8 mouse cellular contexts compared by ENCODE assay signal in the genomic region with DNA sequence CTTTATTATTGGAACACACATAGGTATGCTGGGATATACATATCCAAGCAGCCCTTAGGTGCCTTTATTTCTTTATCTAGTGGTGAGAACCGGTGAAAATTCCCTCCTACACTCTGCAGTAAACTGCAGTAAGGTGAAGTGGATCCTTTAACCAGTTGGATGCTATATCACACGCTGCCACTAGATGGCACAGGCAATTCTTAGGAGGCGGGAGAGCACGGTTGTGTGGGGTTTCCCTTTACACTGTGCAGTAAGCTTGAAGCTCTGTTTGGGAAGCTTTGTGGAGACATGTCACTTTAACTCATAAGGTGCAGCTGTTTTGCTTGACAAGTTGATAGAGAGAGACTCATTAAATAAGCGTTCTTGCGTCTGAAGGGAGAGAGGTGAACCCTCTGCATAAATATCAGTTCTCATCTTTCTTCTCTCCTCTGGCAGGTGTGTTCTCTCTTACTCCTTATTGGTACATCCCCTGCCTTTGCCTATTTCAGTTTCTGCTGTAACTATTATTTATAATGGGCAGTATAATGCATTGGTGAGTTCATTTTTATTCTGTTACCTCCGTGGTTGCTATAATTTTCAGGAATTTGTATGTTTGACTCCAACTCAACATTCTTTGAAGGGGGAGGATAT. TPM values are rescaled to one million over a fixed set of nuclear protein-coding genes. Genes with fewer than 3 reads are reported as not detected.
DNase-seq lines count a peak whose midpoint lies in the region; ATAC-seq lines count a peak whose summit lies in the region.

No protein-coding gene starts in this region.

- intact Hi-C loops in gastrocnemius, postnatal 14 days (cut with DNase I; ENCODE audit: low total_unique reads): no loop called here

- H3K4me1 ChIP-seq in kidney, embryonic 16.5 days (ENCODE audit: insufficient read depth, low read length): no peaks in the 10 kb centered on the region
- no peaks in the 10 kb centered on the region for H3K4me1 ChIP-seq in liver, embryonic 11.5 days (replicated peaks; ENCODE audit: control insufficient read depth, insufficient read depth, low read length)

- no peak overlapping the region for H3K9ac ChIP-seq in kidney, embryonic 16.5 days (replicated peaks; ENCODE audit: low read length)
- H3K9ac ChIP-seq in liver, embryonic 11.5 days (ENCODE audit: low read depth, low read length): no peak overlapping the region

- 2% methylated on average over 7 of the region's 7 CpGs for WGBS in kidney, embryonic 16.5 days
- WGBS in liver, embryonic 11.5 days: 10% methylated on average over 7 of the region's 7 CpGs

- ATAC-seq in activated CD4-positive, CD25-positive, alpha-beta regulatory T cell, adult 4 months: peak; percentile 93
- peak; percentile 99 for ATAC-seq in common myeloid progenitor, adult 5-6 weeks (replicated peaks; ENCODE audit: low read depth, poor library complexity, severe bottlenecking)
- ATAC-seq in kidney, embryonic 16.5 days (ENCODE audit: low FRiP score, low TSS enrichment): peak; percentile 91
- peak; percentile 63; the same call in 1 of the 2 replicates for ATAC-seq in liver, embryonic 11.5 days (replicated peaks; ENCODE audit: low FRiP score)

- no peak overlapping the region for H3K27ac ChIP-seq in kidney, embryonic 16.5 days (ENCODE audit: low read length)
- no peak overlapping the region for H3K27ac ChIP-seq in liver, embryonic 11.5 days (ENCODE audit: low read depth, low read length)

- H3K36me3 ChIP-seq in kidney, embryonic 16.5 days (ENCODE audit: insufficient read depth, low read length): no peaks in the 10 kb centered on the region
- H3K36me3 ChIP-seq in liver, embryonic 11.5 days (ENCODE audit: control insufficient read depth, insufficient read depth, low read length): no peaks in the 10 kb centered on the region

- H3K9me3 ChIP-seq in kidney, embryonic 16.5 days (ENCODE audit: low read length): no peaks in the 10 kb centered on the region
- H3K9me3 ChIP-seq in liver, embryonic 11.5 days (ENCODE audit: control insufficient read depth, low read length): no peaks in the 10 kb centered on the region

- no peak overlapping the region for H3K4me2 ChIP-seq in kidney, embryonic 16.5 days (replicated peaks; ENCODE audit: low read depth, low read length)
- H3K4me2 ChIP-seq in liver, embryonic 11.5 days: no peak overlapping the region

- no peaks in the 10 kb centered on the region for H3K27me3 ChIP-seq in kidney, embryonic 16.5 days (ENCODE audit: insufficient read depth, low read length)
- H3K27me3 ChIP-seq in liver, embryonic 11.5 days (replicated peaks; ENCODE audit: control insufficient read depth, insufficient read depth, low read length): no peaks in the 10 kb centered on the region

- H3K4me3 ChIP-seq in kidney, embryonic 16.5 days (ENCODE audit: low read length): no peak overlapping the region
- no peak overlapping the region for H3K4me3 ChIP-seq in liver, embryonic 11.5 days (ENCODE audit: low read depth, low read length)

- DNase-seq in B cell, adult 2 months: peak; percentile 56 to 61
- DNase-seq in gastrocnemius, postnatal 14 days: peak; percentile 49
- DNase-seq in liver, embryonic 11.5 days (ENCODE audit: low spot score): no peak
- DNase-seq in natural killer cell, adult 2 months (ENCODE audit: low spot score in 2 of 2): peak; percentile 10 to 21
- DNase-seq in testis, postnatal 10 days (ENCODE audit: low spot score): peak; percentile 78

RNA-seq across cellular contexts. Expression of gene Lancl1, which starts 22.9 kb away (rescaled TPM):
- 10 to 100 TPM; 31.3 to 32.3 TPM for polyA plus RNA-seq in activated CD4-positive, CD25-positive, alpha-beta regulatory T cell, adult 4 months (2017; shearing (Covaris generic))
- total RNA-seq in common myeloid progenitor, adult 5-6 weeks (2017): 39.8 and 39.9 TPM in 2 replicates
- 10 to 100 TPM; 29.2 to 32.3 TPM for total RNA-seq in gastrocnemius, postnatal 14 days (2021)
- 82.8 and 90.8 TPM in 2 replicates for polyA plus RNA-seq in kidney, embryonic 16.5 days (2015; fragmentation: Nextera tagmentation; extraction: Ambion mirVana)
- 48.8 and 49.0 TPM in 2 replicates for polyA plus RNA-seq in liver, embryonic 11.5 days (2014; fragmentation: Nextera tagmentation; extraction: Ambion mirVana)
